Mouse (Mus musculus) neural tube, embryonic 12.5 days (tissue): ENCODE measurements around the gene Atp8a1. TPM values are rescaled to one million over a fixed set of nuclear protein-coding genes. Genes with fewer than 3 reads are reported as not detected.

Source experiments
- ATAC-seq: fragments of 200-750 bp; cut with Nextera tagmentation; 2 replicates; pipeline ENCODE4 v1.8.0; 2017; ENCODE audit warnings: low read depth, mild to moderate bottlenecking, moderate TSS enrichment, moderate library complexity; ENCODE audit not compliant: low FRiP score
- H3K27ac ChIP-seq: fragments of 300-500 bp; sonication (generic); 2 replicates; pipeline ENCODE4 v1.5.1; 2016
- H3K27me3 ChIP-seq: fragments of 300-500 bp; sonication (generic); replicated peaks from 2 replicates; pipeline ENCODE4 v1.6.1; 2016; ENCODE audit warnings: mild to moderate bottlenecking
- H3K36me3 ChIP-seq: fragments of 300-500 bp; sonication (generic); 2 replicates; pipeline ENCODE4 v1.6.1; 2016; ENCODE audit warnings: mild to moderate bottlenecking
- H3K4me1 ChIP-seq: fragments of 300-500 bp; sonication (generic); 2 replicates; pipeline ENCODE4 v1.6.1; 2016
- H3K4me2 ChIP-seq: fragments of 300-500 bp; sonication (generic); replicated peaks from 2 replicates; pipeline ENCODE4 v1.6.1; 2016; ENCODE audit warnings: mild to moderate bottlenecking
- H3K4me3 ChIP-seq: fragments of 300-500 bp; sonication (generic); 2 replicates; pipeline ENCODE4 v1.5.1; 2016
- H3K9ac ChIP-seq: fragments of 300-500 bp; sonication (generic); 2 replicates; pipeline ENCODE4 v1.6.1; 2016; ENCODE audit warnings: mild to moderate bottlenecking
- H3K9me3 ChIP-seq: fragments of 300-500 bp; sonication (generic); 2 replicates; pipeline ENCODE4 v1.6.1; 2016; ENCODE audit warnings: mild to moderate bottlenecking
- WGBS: fragments of 180-500 bp; shearing (Covaris S2); methylation state at CpG from one replicate; pipeline ENCODE4 v1.1.7; 2016; 5-methylcytosine and 5-hydroxymethylcytosine counted together
- polyA plus RNA-seq: library from polyadenylated mRNA; unstranded; fragments of >200 nt; fragmentation: Nextera tagmentation; extraction: Ambion mirVana; gene quantifications from 2 replicates; pipeline ENCODE4 v1.2.1, GENCODE M21; 2016

Gene Atp8a1
- polyA plus RNA-seq, 1 experiment from 2014 or later = 34.7 TPM

- Histone ChIP-seq H3K36me3 (peaks cover 3% of the 10 kb centered on the region; the same call in 1 of the 2 replicates), H3K27ac (no peak overlapping the region), H3K4me2 (no peak overlapping the region), H3K27me3 (no peaks in the 10 kb centered on the region), H3K9ac (no peak overlapping the region), H3K4me3 (no peak overlapping the region), H3K9me3 (no peaks in the 10 kb centered on the region), H3K4me1 (no peaks in the 10 kb centered on the region)
- ATAC-seq = no peak
- 93% methylated on average over 9 of the region's 9 CpGs for WGBS
Observed at GRCm38 (mm10) chr5:67690336-67690735, 156.9 kb downstream of the Atp8a1 start.

DNA sequence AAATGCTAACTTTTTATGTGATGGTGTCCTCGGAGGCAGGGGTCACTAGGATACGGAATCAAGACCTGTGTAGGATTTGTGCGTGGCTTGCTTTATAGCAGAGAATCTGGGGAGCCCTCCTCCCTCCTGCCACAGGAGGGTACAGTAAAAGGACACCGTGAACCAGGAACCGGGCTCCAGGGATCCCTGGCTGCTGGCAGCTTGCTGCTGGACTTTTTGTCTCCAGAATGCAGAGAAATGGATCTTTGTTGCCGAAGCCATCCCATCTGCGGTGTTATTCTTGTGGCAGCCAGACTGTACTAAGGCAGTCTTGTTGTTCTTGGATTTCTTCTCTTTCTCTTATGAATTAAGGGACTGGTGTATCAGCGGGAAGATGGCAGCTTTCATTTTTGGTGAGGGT lies 159.2 kb downstream of the Atp8a1 start:
- H3K9ac ChIP-seq = no peak overlapping the region
- no peak for ATAC-seq
- H3K9me3 ChIP-seq = no peaks in the 10 kb centered on the region
- no peaks in the 10 kb centered on the region for H3K4me1 ChIP-seq
- H3K4me3 ChIP-seq = no peak overlapping the region
- peaks cover 3% of the 10 kb centered on the region; the same call in 1 of the 2 replicates for H3K36me3 ChIP-seq
- no peaks in the 10 kb centered on the region for H3K27me3 ChIP-seq
- H3K27ac ChIP-seq = no peak overlapping the region
- WGBS = 90% methylated on average over 8 of the region's 8 CpGs
- no peak overlapping the region for H3K4me2 ChIP-seq

- Histone ChIP-seq H3K27me3 (no peaks in the 10 kb centered on the region), H3K27ac (no peak overlapping the region), H3K4me3 (no peak overlapping the region), H3K4me1 (no peaks in the 10 kb centered on the region), H3K4me2 (no peak overlapping the region), H3K9ac (no peak overlapping the region), H3K9me3 (no peaks in the 10 kb centered on the region), H3K36me3 (peaks cover 9% of the 10 kb centered on the region)
- ATAC-seq = no peak
- WGBS = 88% methylated on average over 7 of the region's 7 CpGs
Observed at GRCm38 (mm10) chr5:67685906-67686305, 161.3 kb downstream of the Atp8a1 start.

DNA sequence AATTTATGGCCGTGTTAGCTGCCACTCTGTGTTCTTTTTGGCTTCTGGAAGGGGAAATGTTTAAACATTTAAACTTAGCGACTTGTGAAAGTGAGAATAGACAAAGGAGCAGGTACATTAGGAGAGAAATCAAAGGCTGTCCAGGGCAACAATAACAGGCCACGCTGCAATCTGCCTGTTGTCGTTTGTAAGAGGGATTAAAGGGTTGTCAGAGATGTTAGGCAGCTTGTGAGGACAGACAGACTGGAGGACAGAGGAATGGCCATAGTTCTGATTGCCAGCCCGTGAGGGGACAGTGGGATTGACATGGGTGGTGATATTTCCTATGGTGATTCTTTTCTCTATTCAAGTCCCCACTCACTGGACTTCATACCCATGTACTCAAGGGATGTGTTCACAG lies 161.8 kb downstream of the Atp8a1 start:
- 62% methylated on average over 5 of the region's 5 CpGs for WGBS
- no peak overlapping the region for H3K9ac ChIP-seq

DNA sequence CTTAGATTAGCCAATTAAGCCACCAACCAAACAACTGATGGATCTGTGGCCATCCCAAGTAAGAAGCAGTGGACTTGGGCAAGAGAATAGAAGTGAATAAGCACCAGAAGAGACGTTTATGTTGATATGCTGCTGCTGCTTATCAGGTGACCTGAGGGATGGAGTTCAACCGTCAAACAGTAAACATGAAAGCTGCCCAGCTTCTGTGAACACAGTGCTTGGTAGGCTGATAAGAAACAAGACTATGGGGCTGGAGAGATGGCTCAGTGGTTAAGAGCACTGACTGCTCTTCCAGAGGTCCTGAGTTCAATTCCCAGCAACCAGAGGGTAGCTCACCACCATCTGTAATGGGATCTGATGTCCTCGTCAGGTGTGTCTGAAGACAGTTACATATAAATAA lies 168.4 kb downstream of the Atp8a1 start:
- Histone ChIP-seq H3K4me2 (no peak overlapping the region), H3K27ac (no peak overlapping the region), H3K4me1 (no peaks in the 10 kb centered on the region), H3K36me3 (peaks cover 10% of the 10 kb centered on the region; the same call in 1 of the 2 replicates), H3K4me3 (no peak overlapping the region), H3K9me3 (no peaks in the 10 kb centered on the region), H3K9ac (no peak overlapping the region), H3K27me3 (no peaks in the 10 kb centered on the region)
- 82% methylated on average over 3 of the region's 3 CpGs for WGBS
- ATAC-seq = no peak

More for the DNA sequence above, 161.8 kb downstream of the Atp8a1 start:
- H3K27me3 ChIP-seq = no peaks in the 10 kb centered on the region
- no peak for ATAC-seq
- no peak overlapping the region for H3K27ac ChIP-seq
- H3K36me3 ChIP-seq = peaks cover 9% of the 10 kb centered on the region
- no peak overlapping the region for H3K4me3 ChIP-seq
- no peak overlapping the region for H3K4me2 ChIP-seq
- H3K9me3 ChIP-seq = no peaks in the 10 kb centered on the region
- no peaks in the 10 kb centered on the region for H3K4me1 ChIP-seq

GRCm38 (mm10) chr5:67673008-67673407 lies 174.2 kb downstream of the Atp8a1 start:
- no peak overlapping the region for H3K9ac ChIP-seq
- 72% methylated on average over 4 of the region's 4 CpGs for WGBS
- H3K27ac ChIP-seq = no peak overlapping the region
- ATAC-seq = no peak
- H3K27me3 ChIP-seq = no peaks in the 10 kb centered on the region
- H3K4me2 ChIP-seq = no peak overlapping the region
- no peaks in the 10 kb centered on the region for H3K9me3 ChIP-seq
- H3K36me3 ChIP-seq = peaks cover 4% of the 10 kb centered on the region; the same call in 1 of the 2 replicates
- no peaks in the 10 kb centered on the region for H3K4me1 ChIP-seq
- no peak overlapping the region for H3K4me3 ChIP-seq

- H3K36me3 ChIP-seq = peaks cover 6% of the 10 kb centered on the region; the same call in 1 of the 2 replicates
- ATAC-seq = no peak
- H3K27ac ChIP-seq = no peak overlapping the region
- no peak overlapping the region for H3K4me2 ChIP-seq
- H3K4me3 ChIP-seq = no peak overlapping the region
- 73% methylated on average over 6 of the region's 6 CpGs for WGBS
- H3K27me3 ChIP-seq = no peaks in the 10 kb centered on the region
- no peaks in the 10 kb centered on the region for H3K9me3 ChIP-seq
- H3K9ac ChIP-seq = no peak overlapping the region
- no peaks in the 10 kb centered on the region for H3K4me1 ChIP-seq
Observed at GRCm38 (mm10) chr5:67670158-67670557, 177.1 kb downstream of the Atp8a1 start.

GRCm38 (mm10) chr5:67669436-67669896 lies 177.8 kb downstream of the Atp8a1 start:
- no peak for ATAC-seq
- no peak overlapping the region for H3K9ac ChIP-seq
- no peak overlapping the region for H3K4me3 ChIP-seq
- H3K36me3 ChIP-seq = peaks cover 6% of the 10 kb centered on the region; the same call in 1 of the 2 replicates
- whole genome bisulfite sequencing = 77% methylated on average over 13 of the region's 13 CpGs
- no peak overlapping the region for H3K27ac ChIP-seq
- no peaks in the 10 kb centered on the region for H3K4me1 ChIP-seq
- no peak overlapping the region for H3K4me2 ChIP-seq
- no peaks in the 10 kb centered on the region for H3K9me3 ChIP-seq
- H3K27me3 ChIP-seq = no peaks in the 10 kb centered on the region

GRCm38 (mm10) chr5:67662715-67663114 lies 184.5 kb downstream of the Atp8a1 start:
- no peaks in the 10 kb centered on the region for H3K4me1 ChIP-seq
- H3K4me2 ChIP-seq = no peak overlapping the region
- no peaks in the 10 kb centered on the region; the same call in 1 of the 2 replicates for H3K27me3 ChIP-seq
- 41% methylated on average over 6 of the region's 6 CpGs for WGBS
- peaks cover 6% of the 10 kb centered on the region; the same call in 1 of the 2 replicates for H3K36me3 ChIP-seq
- no peak for ATAC-seq
- H3K27ac ChIP-seq = no peak overlapping the region
- H3K9ac ChIP-seq = no peak overlapping the region
- no peaks in the 10 kb centered on the region for H3K9me3 ChIP-seq
- H3K4me3 ChIP-seq = no peak overlapping the region

DNA sequence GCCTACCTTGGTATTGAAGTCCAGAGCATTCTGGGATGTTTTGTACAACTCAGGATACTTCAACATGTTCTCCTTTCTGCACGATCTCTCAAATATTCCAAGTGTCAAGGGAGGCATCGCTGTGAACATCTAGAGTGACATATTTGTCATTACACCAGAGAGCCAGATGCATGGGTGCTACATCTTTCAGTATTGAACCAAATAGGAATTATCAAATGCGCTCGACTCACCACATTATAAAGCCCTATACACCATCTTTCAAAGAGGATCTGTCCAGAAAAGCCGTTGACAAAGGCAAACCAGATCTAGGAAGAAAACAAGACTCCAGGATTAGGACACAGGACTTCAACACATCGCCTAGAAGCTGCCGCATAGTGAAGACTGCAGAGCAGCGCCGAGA lies 187.4 kb downstream of the Atp8a1 start:
- Histone ChIP-seq H3K27me3 (no peaks in the 10 kb centered on the region; the same call in 1 of the 2 replicates), H3K9me3 (no peaks in the 10 kb centered on the region), H3K4me2 (no peak overlapping the region), H3K4me1 (peaks cover 11% of the 10 kb centered on the region; the same call in 1 of the 2 replicates), H3K9ac (no peak overlapping the region), H3K4me3 (no peak overlapping the region), H3K36me3 (no peaks in the 10 kb centered on the region), H3K27ac (no peak overlapping the region)
- no peak for ATAC-seq
- 93% methylated on average over 9 of the region's 9 CpGs for WGBS

DNA sequence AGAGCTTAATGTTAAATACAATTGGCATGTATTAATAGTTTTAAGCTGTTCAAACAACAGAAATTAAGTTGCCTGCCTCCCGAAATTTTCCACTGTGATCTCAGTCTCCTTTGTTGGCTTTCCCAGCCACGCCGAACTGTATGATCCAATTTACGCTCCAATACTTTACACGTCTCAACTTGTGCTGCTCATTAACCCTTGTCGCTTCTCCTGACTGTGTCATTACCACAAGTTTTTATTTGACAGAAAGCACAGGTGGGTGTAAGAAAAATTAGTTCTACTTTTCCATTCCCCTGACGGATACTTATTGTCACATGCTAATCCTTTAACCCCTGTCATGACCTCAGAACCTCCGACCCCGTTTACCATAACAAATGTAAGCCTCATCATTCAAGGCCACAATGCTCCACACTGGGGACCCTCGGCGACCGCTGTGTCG lies 190.4 kb downstream of the Atp8a1 start:
- H3K4me3 ChIP-seq = no peak overlapping the region
- H3K4me1 ChIP-seq = peaks cover 11% of the 10 kb centered on the region; the same call in 1 of the 2 replicates
- H3K9me3 ChIP-seq = no peaks in the 10 kb centered on the region
- H3K27ac ChIP-seq = no peak overlapping the region
- H3K36me3 ChIP-seq = 0 out of 2 replicates have a peak, but pooled peaks cover 3% of the 10 kb centered on the region
- no peaks in the 10 kb centered on the region; the same call in 1 of the 2 replicates for H3K27me3 ChIP-seq
- H3K9ac ChIP-seq = no peak overlapping the region
- WGBS = 14% methylated on average over 13 of the region's 13 CpGs
- no peak for ATAC-seq
- 0 out of 2 replicates have a peak overlapping the region, but pooled peaks have one; percentile 6 for H3K4me2 ChIP-seq

DNA sequence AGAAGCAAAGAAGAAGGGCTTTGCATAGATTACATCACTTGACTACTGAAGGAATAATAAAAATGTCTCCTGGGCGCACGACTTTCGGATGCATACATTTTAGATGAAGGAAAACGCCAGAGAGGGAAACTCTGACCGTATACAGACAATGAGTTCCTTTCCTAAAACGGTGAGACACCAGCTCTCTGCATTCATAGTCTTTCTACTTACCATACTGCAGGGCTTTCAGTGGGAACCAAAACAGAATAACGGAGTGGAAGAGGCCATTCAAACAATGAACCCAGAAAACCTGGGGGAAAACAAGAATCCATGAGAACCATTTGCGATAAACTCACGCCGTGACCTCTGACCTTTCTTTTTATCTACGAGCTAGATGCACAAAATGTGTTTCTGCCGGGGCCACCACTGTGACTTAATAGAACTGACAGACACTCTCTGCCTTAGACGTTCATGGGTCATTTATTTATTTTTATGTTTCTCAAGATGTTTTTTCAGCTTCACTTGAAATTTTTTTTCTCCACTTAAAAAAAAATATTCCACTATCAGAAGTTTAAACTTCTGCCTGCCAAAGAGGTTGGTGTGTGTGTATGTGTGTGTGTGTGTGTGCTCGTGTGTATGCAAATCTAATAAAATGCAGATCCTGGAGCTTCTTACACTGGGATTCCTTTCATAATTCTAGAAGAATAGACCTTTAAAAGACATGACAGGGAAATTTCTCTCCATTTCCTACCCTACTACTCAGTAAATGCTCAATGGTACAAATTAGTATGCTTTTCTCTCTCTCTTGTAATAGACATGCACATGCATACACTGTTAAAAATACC lies 191.3 kb downstream of the Atp8a1 start:
- 25% methylated on average over 14 of the region's 14 CpGs for WGBS
- Histone ChIP-seq H3K4me3 (no peak overlapping the region), H3K4me1 (peaks cover 11% of the 10 kb centered on the region; the same call in 1 of the 2 replicates), H3K36me3 (0 out of 2 replicates have a peak, but pooled peaks cover 7% of the 10 kb centered on the region), H3K4me2 (no peak overlapping the region), H3K9ac (no peak overlapping the region), H3K27me3 (no peaks in the 10 kb centered on the region; the same call in 1 of the 2 replicates), H3K27ac (no peak overlapping the region), H3K9me3 (no peaks in the 10 kb centered on the region)
- ATAC-seq = no peak
